Comparison of ENCODE assay signal across 20 mouse cellular contexts in the genomic region with DNA sequence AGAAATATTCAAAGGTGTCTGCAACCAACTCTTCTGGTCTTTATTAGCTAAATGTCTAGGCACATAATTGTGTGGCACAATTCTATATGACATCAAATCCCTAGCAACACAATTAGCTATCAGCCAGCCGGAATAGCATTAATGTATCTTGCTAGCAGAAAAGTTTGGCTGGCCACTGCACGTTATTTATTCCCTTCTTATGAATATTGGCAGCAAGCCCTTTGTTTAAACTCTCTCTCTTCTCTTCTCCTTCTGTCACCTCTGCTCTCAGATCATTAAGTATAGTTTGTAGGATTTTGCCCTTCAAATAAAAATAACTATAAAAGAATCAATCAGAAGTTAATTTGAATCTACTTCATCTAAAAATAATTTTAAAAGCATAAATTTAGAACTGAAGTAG. TPM values are rescaled to one million over a fixed set of nuclear protein-coding genes. Genes with fewer than 3 reads are reported as not detected.
DNase-seq lines count a peak whose midpoint lies in the region; ATAC-seq and TF ChIP-seq lines count a peak whose summit lies in the region.
"Had no signal": no experiment of that assay in that cellular context is flagged by ENCODE, and none has a peak within 500 bp of the region (broad histone marks: within the 10 kb centered on the region; RNA-seq: fewer than 3 reads in every experiment).

No protein-coding gene starts in this region.

- H3K27ac ChIP-seq in lung, embryonic 14.5 days (ENCODE audit: low read depth) = no peak overlapping the region
- H3K27ac ChIP-seq: embryonic facial prominence, embryonic 10.5 days; embryonic facial prominence, embryonic 12.5 days; forebrain, embryonic 15.5 days had no signal

- DNase-seq in heart, adult 11 months = peak; percentile 25
- DNase-seq in heart, adult 8-10 months (ENCODE audit: low spot score) = no peak
- peak; percentile 70 for DNase-seq in lung, embryonic 14.5 days
- DNase-seq in lung, postnatal 36 days = no peak
- no peak for DNase-seq in urinary bladder, postnatal 14 days (ENCODE audit: low spot score)
- DNase-seq: adrenal gland, adult 2 months; adrenal gland, postnatal 10 days; adrenal gland, postnatal 25 days; cerebellum, adult 11-12 months; cerebellum, adult 2 months; cerebellum, adult 9-10 months; cerebellum, postnatal 10 days; cerebellum, postnatal 25 days; forebrain, postnatal 0 days had no signal

- H3K4me1 ChIP-seq in lung, embryonic 14.5 days (ENCODE audit: insufficient read depth) = no peaks in the 10 kb centered on the region
- H3K4me1 ChIP-seq: embryonic facial prominence, embryonic 10.5 days; embryonic facial prominence, embryonic 12.5 days had no signal

- TF ChIP-seq CTCF in lung, embryonic 14.5 days (IDR thresholded peaks at IDR 0.05; ENCODE audit: low read depth) = no peak

- no peak for ATAC-seq in lung, embryonic 14.5 days (ENCODE audit: insufficient read depth)
- ATAC-seq: forebrain, embryonic 15.5 days; forebrain, postnatal 0 days had no signal

- no peak overlapping the region for H3K4me2 ChIP-seq in lung, embryonic 14.5 days
- H3K4me2 ChIP-seq: embryonic facial prominence, embryonic 12.5 days; forebrain, embryonic 15.5 days had no signal

- no peaks in the 10 kb centered on the region for H3K36me3 ChIP-seq in lung, embryonic 14.5 days (ENCODE audit: insufficient read depth)
- H3K36me3 ChIP-seq: embryonic facial prominence, embryonic 12.5 days; forebrain, embryonic 15.5 days had no signal

- H3K27me3 ChIP-seq in lung, embryonic 14.5 days (ENCODE audit: insufficient read depth, low read length) = no peaks in the 10 kb centered on the region
- H3K27me3 ChIP-seq: embryonic facial prominence, embryonic 12.5 days; forebrain, embryonic 15.5 days had no signal

- WGBS in lung, embryonic 14.5 days = 39% methylated on average over 2 of the region's 2 CpGs

- H3K9ac ChIP-seq in lung, embryonic 14.5 days = no peak overlapping the region
- H3K9ac ChIP-seq: embryonic facial prominence, embryonic 12.5 days; forebrain, embryonic 15.5 days; forebrain, postnatal 0 days had no signal

- H3K4me3 ChIP-seq in lung, embryonic 14.5 days (ENCODE audit: low read depth, low read length) = no peak overlapping the region
- H3K4me3 ChIP-seq: embryonic facial prominence, embryonic 10.5 days; embryonic facial prominence, embryonic 12.5 days; forebrain, embryonic 15.5 days had no signal

- no peaks in the 10 kb centered on the region for H3K9me3 ChIP-seq in lung, embryonic 14.5 days (ENCODE audit: low read depth, low read length)
- H3K9me3 ChIP-seq: embryonic facial prominence, embryonic 10.5 days; embryonic facial prominence, embryonic 12.5 days; forebrain, embryonic 15.5 days had no signal

RNA-seq across cellular contexts. Expression of gene Zdhhc21, which starts 32.8 kb away (rescaled TPM):
- total RNA-seq in heart, adult 8-10 months (2022) = 10 to 100 TPM in 3 of 4 experiments, 1 to 10 TPM in 1; 9.2 to 12.5 (median 11.1) TPM
- 15.2 and 17.5 TPM in 2 replicates for polyA plus RNA-seq in lung, embryonic 14.5 days (2014; fragmentation: Nextera tagmentation; extraction: Ambion mirVana)

RNA-seq across cellular contexts. Expression of gene Cer1, which starts 57.9 kb away (rescaled TPM):
- total RNA-seq in heart, adult 8-10 months (2022) = not detected
- polyA plus RNA-seq in lung, embryonic 14.5 days (2014; fragmentation: Nextera tagmentation; extraction: Ambion mirVana) = 3.1 and 3.9 TPM in 2 replicates
- total RNA-seq: adrenal gland, adult 2 months; adrenal gland, postnatal 10 days; adrenal gland, postnatal 25 days; ES-E14; MEL had no signal
- polyA plus RNA-seq: adrenal gland, adult 2 months; cerebellum, adult 2 months; embryonic facial prominence, embryonic 10.5 days; forebrain, embryonic 11.5 days; forebrain, postnatal 0 days had no signal

Comparison
In these comparisons a context has a peak if more than half of its experiments do, and no peak if none do; other contexts are left out.
1. DNase-seq: peak in heart, adult 11 months (single experiment) and lung, embryonic 14.5 days (single experiment); none in heart, adult 8-10 months (single experiment), lung, postnatal 36 days (single experiment) and urinary bladder, postnatal 14 days (single experiment).